In the genomic region with DNA sequence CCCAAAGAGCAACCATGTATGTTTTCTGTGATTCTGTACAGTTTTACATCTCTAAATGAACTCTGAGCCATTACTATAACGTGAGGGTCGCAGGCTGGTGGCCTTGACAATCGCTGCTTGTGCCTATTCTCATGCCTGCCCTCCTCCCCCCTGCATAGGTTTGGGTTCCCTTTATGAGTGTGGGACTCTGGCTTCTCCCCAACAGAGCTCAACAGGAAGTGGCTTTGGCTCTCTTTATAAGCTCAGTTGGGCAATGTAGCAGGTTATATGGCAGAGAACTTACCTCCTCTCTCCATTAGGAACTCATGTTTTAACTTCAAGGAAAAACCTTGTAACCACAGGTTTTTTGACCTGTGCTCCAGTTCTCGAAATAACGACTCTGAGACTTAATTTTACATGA, we compare ENCODE assay signal across 27 mouse cellular contexts. TPM values are rescaled to one million over a fixed set of nuclear protein-coding genes. Genes with fewer than 3 reads are reported as not detected.
A peak's percentile ranks its signal among the peaks of the same experiment; 100 is the strongest.
DNase-seq lines count a peak whose midpoint lies in the region; ATAC-seq and TF ChIP-seq lines count a peak whose summit lies in the region.
"Had no signal": no experiment of that assay in that cellular context is flagged by ENCODE, and none has a peak within 500 bp of the region (broad histone marks: within the 10 kb centered on the region; RNA-seq: fewer than 3 reads in every experiment).

No protein-coding gene starts in this region.

- H3K36me3 ChIP-seq in MEL (ENCODE audit: control insufficient read depth in 1 of 2, insufficient read depth in 2 of 2, low read length in 2 of 2) = peaks cover 0 to 2% of the 10 kb centered on the region in 2 experiments; a peak in 2 of 4 replicates
- H3K36me3 ChIP-seq in forebrain, embryonic 10.5 days (replicated peaks) = peaks cover 80% of the 10 kb centered on the region
- H3K36me3 ChIP-seq in liver, postnatal 0 days (replicated peaks; ENCODE audit: insufficient read depth, low read length) = peaks cover 24% of the 10 kb centered on the region; the same call in 1 of the 2 replicates
- peaks cover 83% of the 10 kb centered on the region for H3K36me3 ChIP-seq in limb, embryonic 10.5 days

- no peak for TF ChIP-seq POLR2A in MEL (IDR thresholded peaks at IDR 0.05; ENCODE audit: control insufficient read depth in 1 of 2, insufficient read depth in 1 of 2, low read depth in 1 of 2, low read length in 2 of 2, poor library complexity in 1 of 2)

- WGBS in forebrain, embryonic 10.5 days = 95% methylated on average over 5 of the region's 5 CpGs
- WGBS in liver, postnatal 0 days (ENCODE audit: insufficient replicate concordance) = 79% methylated on average over 5 of the region's 5 CpGs
- WGBS in limb, embryonic 10.5 days = 94% methylated on average over 5 of the region's 5 CpGs

- peaks cover 0 to 4% of the 10 kb centered on the region in 2 experiments; a peak in 1 of 4 replicates for H3K4me1 ChIP-seq in MEL (ENCODE audit: control insufficient read depth in 1 of 2, insufficient read depth in 2 of 2, low read length in 2 of 2)
- no peaks in the 10 kb centered on the region for H3K4me1 ChIP-seq in forebrain, embryonic 10.5 days
- H3K4me1 ChIP-seq in liver, postnatal 0 days (ENCODE audit: insufficient read depth) = no peaks in the 10 kb centered on the region
- no peaks in the 10 kb centered on the region for H3K4me1 ChIP-seq in limb, embryonic 10.5 days
- H3K4me1 ChIP-seq: embryonic facial prominence, embryonic 13.5 days; forebrain, embryonic 13.5 days; heart, embryonic 13.5 days; intestine, embryonic 15.5 days; midbrain, embryonic 10.5 days had no signal

- H3K4me2 ChIP-seq in liver, postnatal 0 days (ENCODE audit: low read depth, low read length) = no peak overlapping the region
- H3K4me2 ChIP-seq: embryonic facial prominence, embryonic 13.5 days; forebrain, embryonic 13.5 days; heart, embryonic 13.5 days; hindbrain, embryonic 14.5 days; intestine, embryonic 15.5 days had no signal

- no peak for TF ChIP-seq CTCF in MEL (IDR thresholded peaks at IDR 0.05 in 2 of 3, conservative IDR thresholded peaks at IDR 0.05 in 1 of 3; ENCODE audit: control insufficient read depth in 1 of 3, insufficient read depth in 1 of 3, low read depth in 2 of 3, low read length in 3 of 3, poor library complexity in 1 of 3, severe bottlenecking in 1 of 3)
- TF ChIP-seq CTCF in liver, postnatal 0 days (IDR thresholded peaks at IDR 0.05; ENCODE audit: low read depth) = no peak

- H3K9ac ChIP-seq in MEL (ENCODE audit: control insufficient read depth, low read depth, low read length, poor library complexity, severe bottlenecking) = no peak overlapping the region
- H3K9ac ChIP-seq in liver, postnatal 0 days (replicated peaks) = no peak overlapping the region
- H3K9ac ChIP-seq: embryonic facial prominence, embryonic 13.5 days; forebrain, embryonic 13.5 days; heart, embryonic 13.5 days; hindbrain, embryonic 14.5 days; intestine, embryonic 15.5 days had no signal

- no peak overlapping the region for H3K4me3 ChIP-seq in MEL (ENCODE audit: control insufficient read depth in 1 of 2, insufficient read depth in 1 of 2, low read depth in 2 of 2, low read length in 2 of 2)
- H3K4me3 ChIP-seq in forebrain, embryonic 10.5 days = no peak overlapping the region
- H3K4me3 ChIP-seq in liver, postnatal 0 days (ENCODE audit: low read depth, low read length) = no peak overlapping the region
- no peak overlapping the region for H3K4me3 ChIP-seq in limb, embryonic 10.5 days
- H3K4me3 ChIP-seq: embryonic facial prominence, embryonic 13.5 days; erythroblast, embryonic 14.5 days; forebrain, embryonic 13.5 days; gastrocnemius, adult 2 months; heart, embryonic 13.5 days; intestine, embryonic 15.5 days; layer of hippocampus, adult 2 months; midbrain, embryonic 10.5 days; myocyte had no signal

- no peaks in the 10 kb centered on the region for H3K79me2 ChIP-seq in MEL (ENCODE audit: control insufficient read depth, insufficient read depth, low read length, poor library complexity)

- H3K9me3 ChIP-seq in MEL (replicated peaks; ENCODE audit: insufficient read depth, low read length) = no peaks in the 10 kb centered on the region
- H3K9me3 ChIP-seq in forebrain, embryonic 10.5 days = no peaks in the 10 kb centered on the region
- no peaks in the 10 kb centered on the region for H3K9me3 ChIP-seq in liver, postnatal 0 days (ENCODE audit: low read length)
- H3K9me3 ChIP-seq in limb, embryonic 10.5 days (replicated peaks) = no peaks in the 10 kb centered on the region
- H3K9me3 ChIP-seq: embryonic facial prominence, embryonic 13.5 days; forebrain, embryonic 13.5 days; heart, embryonic 13.5 days; intestine, embryonic 15.5 days; midbrain, embryonic 10.5 days had no signal

- H3K27me3 ChIP-seq in MEL (ENCODE audit: control insufficient read depth in 1 of 2, insufficient read depth in 2 of 2, low read length in 2 of 2) = no peaks in the 10 kb centered on the region
- H3K27me3 ChIP-seq in forebrain, embryonic 10.5 days (ENCODE audit: poor library complexity, severe bottlenecking) = no peaks in the 10 kb centered on the region
- no peaks in the 10 kb centered on the region for H3K27me3 ChIP-seq in liver, postnatal 0 days (ENCODE audit: insufficient read depth, low read length)
- H3K27me3 ChIP-seq in limb, embryonic 10.5 days (ENCODE audit: low read depth, poor library complexity, severe bottlenecking) = no peaks in the 10 kb centered on the region
- H3K27me3 ChIP-seq: embryonic facial prominence, embryonic 13.5 days; forebrain, embryonic 13.5 days; heart, embryonic 13.5 days; intestine, embryonic 15.5 days had no signal

- no peak for ATAC-seq in liver, postnatal 0 days
- ATAC-seq: forebrain, embryonic 13.5 days; intestine, embryonic 15.5 days; midbrain, embryonic 16.5 days had no signal

- no peak for TF ChIP-seq EP300 in MEL (IDR thresholded peaks at IDR 0.05; ENCODE audit: low read depth in 1 of 2, low read length in 2 of 2)
- TF ChIP-seq EP300 in liver, postnatal 0 days (IDR thresholded peaks at IDR 0.05; ENCODE audit: low read depth) = no peak

- no peak for TF ChIP-seq RAD21 in MEL (IDR thresholded peaks at IDR 0.05; ENCODE audit: low read depth, low read length)

- peak; percentile 28 for DNase-seq in lung, postnatal 36 days
- DNase-seq in lung, postnatal 25 days (ENCODE audit: low spot score) = no peak
- DNase-seq in A20 (ENCODE audit: low read depth, low spot score) = peak; percentile 10
- peak; percentile 47 for DNase-seq in MEL (ENCODE audit: low read depth, low spot score)
- peak; percentile 20 for DNase-seq in induced T-regulatory cell, adult 2 months (ENCODE audit: low read depth)
- DNase-seq in forebrain, embryonic 10.5 days (ENCODE audit: extremely low spot score, low spot score) = no peak
- DNase-seq in liver, postnatal 0 days = no peak
- no peak for DNase-seq in limb, embryonic 10.5 days (ENCODE audit: low spot score)
- DNase-seq: B cell, adult 2 months; cerebellum, adult 11-12 months; cerebellum, postnatal 14 days; gastrocnemius, adult 2 months; kidney, adult 8-10 months; lung, adult 18-20 months; lung, postnatal 4 days; thymus, postnatal 25 days had no signal

- H3K27ac ChIP-seq in MEL (ENCODE audit: control insufficient read depth, low read depth, low read length) = no peak overlapping the region
- H3K27ac ChIP-seq in forebrain, embryonic 10.5 days = no peak overlapping the region
- H3K27ac ChIP-seq in liver, postnatal 0 days (ENCODE audit: low read depth) = no peak overlapping the region
- no peak overlapping the region for H3K27ac ChIP-seq in limb, embryonic 10.5 days
- H3K27ac ChIP-seq: embryonic facial prominence, embryonic 13.5 days; forebrain, embryonic 13.5 days; gastrocnemius, adult 2 months; heart, embryonic 13.5 days; hindbrain, embryonic 14.5 days; intestine, embryonic 15.5 days; layer of hippocampus, adult 2 months; midbrain, embryonic 10.5 days; stomach, postnatal 0 days had no signal

TF ChIP-seq in MEL, 35 proteins besides CTCF, POLR2A, EP300 and RAD21:
- TF ChIP-seq NRF1 (IDR thresholded peaks at IDR 0.05; ENCODE audit: insufficient read depth, low read depth, low read length, poor library complexity, severe bottlenecking) = no peak
- TF ChIP-seq ELF1 (IDR thresholded peaks at IDR 0.05; ENCODE audit: low read depth, low read length) = peak; percentile 50; the same call in 1 of the 2 replicates
TF ChIP-seq in MEL: peak in this region for 1.

RNA-seq across cellular contexts. Expression of gene Bzw2, which starts 32.5 kb away (rescaled TPM):
- total RNA-seq in MEL (2012; rRNA removed) = 141 and 155 TPM in 2 replicates
- 100 to 1,000 TPM; 157 to 170 TPM for polyA plus RNA-seq in MEL (2012; ENCODE audit: insufficient read depth in 1 of 2, insufficient read length in 2 of 2, low read depth in 1 of 2, low replicate concordance in 2 of 2, missing spikeins in 1 of 2)
- polyA plus RNA-seq in forebrain, embryonic 10.5 days (2016; fragmentation: Nextera tagmentation; extraction: Ambion mirVana) = 269 and 276 TPM in 2 replicates
- 27.9 and 29.6 TPM in 2 replicates for polyA plus RNA-seq in liver, postnatal 0 days (2015; fragmentation: Nextera tagmentation; extraction: Ambion mirVana)
- 293 and 316 TPM in 2 replicates for polyA plus RNA-seq in limb, embryonic 10.5 days (2016; fragmentation: Nextera tagmentation; extraction: Ambion mirVana)

RNA-seq across cellular contexts. Expression of gene Ankmy2, which starts 33.4 kb away (rescaled TPM):
- total RNA-seq in MEL (2012; rRNA removed) = 14.2 and 15.3 TPM in 2 replicates
- polyA plus RNA-seq in MEL (2012; ENCODE audit: insufficient read depth in 1 of 2, insufficient read length in 2 of 2, low read depth in 1 of 2, low replicate concordance in 2 of 2, missing spikeins in 1 of 2) = 10 to 100 TPM in 1 of 2 experiments, not detected in 1; 14.3 TPM
- polyA plus RNA-seq in forebrain, embryonic 10.5 days (2016; fragmentation: Nextera tagmentation; extraction: Ambion mirVana) = 21.4 and 23.8 TPM in 2 replicates
- 5.9 and 6.4 TPM in 2 replicates for polyA plus RNA-seq in liver, postnatal 0 days (2015; fragmentation: Nextera tagmentation; extraction: Ambion mirVana)
- polyA plus RNA-seq in limb, embryonic 10.5 days (2016; fragmentation: Nextera tagmentation; extraction: Ambion mirVana) = 17.3 and 20.1 TPM in 2 replicates

Comparison
In these comparisons a context has a peak if more than half of its experiments do, and no peak if none do; other contexts are left out.
1. DNase-seq: peak in lung, postnatal 36 days (single experiment), A20 (single experiment), MEL (single experiment) and induced T-regulatory cell, adult 2 months (single experiment); none in lung, postnatal 25 days (single experiment), forebrain, embryonic 10.5 days (single experiment), liver, postnatal 0 days (single experiment) and limb, embryonic 10.5 days (single experiment).